Mouse (Mus musculus) intestine, embryonic 14.5 days (tissue): ENCODE data around the gene Mbtps1. TPM values are rescaled to one million over a fixed set of nuclear protein-coding genes. Genes with fewer than 3 reads are reported as not detected.

Experiments
- ATAC-seq: fragments of 200-750 bp; cut with Nextera tagmentation; replicated peaks from 2 replicates; pipeline ENCODE4 v1.8.0; 2017; ENCODE audit warnings: low read depth, moderate number of reproducible peaks, moderate TSS enrichment, moderate library complexity; ENCODE audit not compliant: low FRiP score, low TSS enrichment
- DNase-seq: peaks from one replicate; pipeline ENCODE4 v3.0.0-alpha.2; 2018; ENCODE audit warnings: low spot score
- H3K27ac ChIP-seq: fragments of 300-500 bp; sonication (generic); 2 replicates; pipeline ENCODE4 v1.5.1; 2014; ENCODE audit warnings: low read depth, mild to moderate bottlenecking, control low read depth
- H3K27me3 ChIP-seq: fragments of 300-500 bp; sonication (generic); replicated peaks from 2 replicates; pipeline ENCODE4 v1.6.1; 2014; ENCODE audit warnings: low read length, control low read depth; ENCODE audit not compliant: control insufficient read depth, insufficient read depth
- H3K36me3 ChIP-seq: fragments of 300-500 bp; sonication (generic); 2 replicates; pipeline ENCODE4 v1.6.1; 2014; ENCODE audit warnings: low read length, control low read depth; ENCODE audit not compliant: control insufficient read depth, insufficient read depth
- H3K4me1 ChIP-seq: fragments of 300-500 bp; sonication (generic); replicated peaks from 2 replicates; pipeline ENCODE4 v1.6.1; 2014; ENCODE audit warnings: low read length, control low read depth, mixed read lengths; ENCODE audit not compliant: control insufficient read depth, insufficient read depth
- H3K4me2 ChIP-seq: fragments of 300-500 bp; sonication (generic); 2 replicates; pipeline ENCODE4 v1.6.1; 2014; ENCODE audit warnings: low read length
- H3K4me3 ChIP-seq: fragments of 300-500 bp; sonication (generic); 2 replicates; pipeline ENCODE4 v1.5.1; 2014; ENCODE audit warnings: low read depth, low read length, control low read depth, mixed read lengths
- H3K9ac ChIP-seq: fragments of 300-500 bp; sonication (generic); 2 replicates; pipeline ENCODE4 v1.6.1; 2014; ENCODE audit warnings: mild to moderate bottlenecking, low read length
- H3K9me3 ChIP-seq: fragments of 300-500 bp; sonication (generic); 2 replicates; pipeline ENCODE4 v1.6.1; 2016; ENCODE audit warnings: low read length, control low read depth; ENCODE audit not compliant: control insufficient read depth
- WGBS: fragments of 180-500 bp; shearing (Covaris S2); extraction: QIAGEN DNeasy Blood & Tissue Kit; methylation state at CpG from one replicate; pipeline ENCODE4 v1.1.7; 2014; 5-methylcytosine and 5-hydroxymethylcytosine counted together
- polyA plus RNA-seq: library from polyadenylated mRNA; unstranded; fragments of >200 nt; fragmentation: Nextera tagmentation; extraction: Ambion mirVana; gene quantifications from 2 replicates; pipeline ENCODE4 v1.2.1, GENCODE M21; 2014

Mbtps1 gene
- polyA plus RNA-seq, 1 experiment from 2014 or later = 107 TPM

DNA sequence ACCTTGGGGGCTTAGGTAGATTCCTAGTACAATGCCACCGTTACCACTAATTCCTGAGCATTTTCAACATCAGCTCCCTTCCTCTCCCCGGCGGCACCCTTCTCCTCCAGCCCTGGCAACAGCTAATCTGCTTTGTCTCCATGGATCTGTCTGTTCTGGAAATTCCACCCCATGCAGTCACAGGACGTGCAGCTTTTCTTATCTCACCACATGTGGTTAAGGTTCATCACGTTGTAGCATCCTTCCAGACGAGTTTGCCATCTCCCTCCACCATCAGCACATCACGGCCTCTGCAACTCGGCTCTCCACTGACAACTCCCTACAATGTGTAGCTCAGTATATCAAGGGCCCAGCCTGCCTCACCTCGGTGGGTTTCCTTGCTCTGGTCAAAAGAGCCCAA lies 53.0 kb downstream of the Mbtps1 start:
- H3K4me2 ChIP-seq = no peak overlapping the region
- no peaks in the 10 kb centered on the region for H3K27me3 ChIP-seq
- H3K9me3 ChIP-seq = no peaks in the 10 kb centered on the region
- WGBS = 44% methylated on average over 9 of the region's 9 CpGs
- peaks cover 51% of the 10 kb centered on the region for H3K36me3 ChIP-seq
- H3K4me3 ChIP-seq = no peak overlapping the region
- no peak for ATAC-seq
- no peak overlapping the region for H3K9ac ChIP-seq
- no peaks in the 10 kb centered on the region for H3K4me1 ChIP-seq
- no peak for DNase-seq
- no peak overlapping the region for H3K27ac ChIP-seq

GRCm38 (mm10) chr8:119503191-119503767 lies 55.3 kb downstream of the Mbtps1 start:
- ATAC-seq (no peak), DNase-seq (no peak)
- no peak overlapping the region for H3K4me3 ChIP-seq
- no peak overlapping the region for H3K9ac ChIP-seq
- no peaks in the 10 kb centered on the region for H3K27me3 ChIP-seq
- no peak overlapping the region for H3K4me2 ChIP-seq
- H3K4me1 ChIP-seq = no peaks in the 10 kb centered on the region
- 41% methylated on average over 10 of the region's 10 CpGs for WGBS
- peaks cover 29% of the 10 kb centered on the region for H3K36me3 ChIP-seq
- no peak overlapping the region for H3K27ac ChIP-seq
- H3K9me3 ChIP-seq = no peaks in the 10 kb centered on the region

DNA sequence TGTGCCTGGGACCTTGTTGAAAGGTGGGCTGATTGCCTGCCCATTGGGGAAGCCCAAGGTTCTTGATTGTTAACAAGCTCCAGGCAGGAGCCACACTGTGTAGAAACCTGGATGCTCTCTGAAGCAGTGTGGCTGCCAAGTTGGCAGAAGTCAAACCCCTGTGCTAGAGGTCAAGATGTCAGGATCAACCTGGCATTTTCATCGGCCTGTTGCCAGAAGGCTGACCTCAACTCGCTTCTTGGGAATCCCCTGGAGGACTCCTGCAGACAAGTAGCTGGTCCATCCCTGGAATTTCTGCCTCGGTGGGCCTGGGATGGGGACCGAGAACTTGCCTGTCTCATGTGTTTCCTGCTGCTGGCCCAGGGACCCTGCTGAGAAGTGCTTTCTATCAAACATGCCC lies 56.4 kb downstream of the Mbtps1 start:
- Histone ChIP-seq H3K4me3 (no peak overlapping the region), H3K27ac (no peak overlapping the region), H3K4me2 (no peak overlapping the region), H3K9ac (no peak overlapping the region), H3K36me3 (peaks cover 18% of the 10 kb centered on the region), H3K9me3 (no peaks in the 10 kb centered on the region), H3K4me1 (no peaks in the 10 kb centered on the region), H3K27me3 (no peaks in the 10 kb centered on the region)
- no peak for ATAC-seq
- DNase-seq = no peak
- WGBS = 57% methylated on average over 4 of the region's 4 CpGs

- no peak for ATAC-seq
- Histone ChIP-seq H3K36me3 (peaks cover 16% of the 10 kb centered on the region), H3K9me3 (no peaks in the 10 kb centered on the region), H3K4me1 (no peaks in the 10 kb centered on the region), H3K4me2 (no peak within 1 kb of the TSS), H3K9ac (no peak within 1 kb of the TSS), H3K27ac (no peak within 1 kb of the TSS), H3K27me3 (no peaks in the 10 kb centered on the region), H3K4me3 (no peak within 1 kb of the TSS)
- DNase-seq = no peak
- 42% methylated on average over 5 of the region's 5 CpGs for WGBS
Observed at GRCm38 (mm10) chr8:119501598-119501997, 56.9 kb downstream of the Mbtps1 start, which contains the start of gene Slc38a8. Slc38a8 (minus strand) TSS chr8:119501698.

DNA sequence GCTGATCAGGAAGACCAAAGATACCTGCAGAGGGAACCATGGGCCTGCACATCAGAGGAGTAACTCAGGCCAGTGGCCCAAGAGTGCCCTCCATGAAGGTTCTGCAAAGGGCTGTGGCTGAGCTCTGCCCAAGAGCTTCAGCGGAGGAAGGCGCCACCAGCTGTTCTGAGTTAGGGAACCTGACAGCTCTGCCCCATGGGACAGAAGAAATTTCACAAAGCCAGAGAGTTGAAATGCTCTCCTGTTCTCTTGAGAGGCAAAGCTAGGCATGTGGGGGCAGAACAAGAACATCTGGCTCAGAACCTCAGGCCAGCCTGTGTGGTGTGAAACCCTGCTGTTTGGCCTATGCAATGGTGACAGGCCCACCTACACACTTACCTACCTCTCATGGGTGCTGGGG lies 58.7 kb downstream of the Mbtps1 start:
- Histone ChIP-seq H3K36me3 (peaks cover 5% of the 10 kb centered on the region; the same call in 1 of the 2 replicates), H3K9me3 (no peaks in the 10 kb centered on the region), H3K4me2 (no peak overlapping the region), H3K27me3 (no peaks in the 10 kb centered on the region), H3K27ac (no peak overlapping the region), H3K4me1 (no peaks in the 10 kb centered on the region), H3K4me3 (no peak overlapping the region), H3K9ac (no peak overlapping the region)
- DNase-seq = no peak
- ATAC-seq = no peak
- 96% methylated on average over 2 of the region's 2 CpGs for WGBS

GRCm38 (mm10) chr8:119496848-119497247 lies 61.7 kb downstream of the Mbtps1 start:
- H3K9me3 ChIP-seq = no peaks in the 10 kb centered on the region
- 26% methylated on average over 6 of the region's 6 CpGs for WGBS
- H3K27ac ChIP-seq = no peak overlapping the region
- H3K9ac ChIP-seq = no peak overlapping the region
- no peaks in the 10 kb centered on the region for H3K27me3 ChIP-seq
- H3K4me1 ChIP-seq = no peaks in the 10 kb centered on the region
- no peaks in the 10 kb centered on the region for H3K36me3 ChIP-seq
- H3K4me3 ChIP-seq = no peak overlapping the region
- no peak for ATAC-seq
- peak; percentile 73 for DNase-seq
- no peak overlapping the region for H3K4me2 ChIP-seq

GRCm38 (mm10) chr8:119487093-119487492 lies 71.4 kb downstream of the Mbtps1 start:
- Histone ChIP-seq H3K4me2 (no peak overlapping the region), H3K4me3 (no peak overlapping the region), H3K36me3 (no peaks in the 10 kb centered on the region), H3K4me1 (peaks cover 11% of the 10 kb centered on the region; the same call in 1 of the 2 replicates), H3K27me3 (no peaks in the 10 kb centered on the region), H3K9me3 (no peaks in the 10 kb centered on the region), H3K27ac (no peak overlapping the region), H3K9ac (no peak overlapping the region)
- 77% methylated on average over 7 of the region's 7 CpGs for WGBS
- ATAC-seq (no peak), DNase-seq (no peak)

- no peak overlapping the region for H3K4me3 ChIP-seq
- no peak for DNase-seq
- no peak overlapping the region for H3K9ac ChIP-seq
- H3K36me3 ChIP-seq = no peaks in the 10 kb centered on the region
- no peaks in the 10 kb centered on the region for H3K27me3 ChIP-seq
- no peak overlapping the region for H3K4me2 ChIP-seq
- H3K9me3 ChIP-seq = no peaks in the 10 kb centered on the region
- H3K4me1 ChIP-seq = no peaks in the 10 kb centered on the region
- H3K27ac ChIP-seq = no peak overlapping the region
- no peak for ATAC-seq
- 78% methylated on average over 11 of the region's 11 CpGs for WGBS
Observed at GRCm38 (mm10) chr8:119484145-119484896, 74.2 kb downstream of the Mbtps1 start.

GRCm38 (mm10) chr8:119478684-119479083 lies 79.9 kb downstream of the Mbtps1 start:
- Histone ChIP-seq H3K4me1 (no peaks in the 10 kb centered on the region), H3K36me3 (no peaks in the 10 kb centered on the region), H3K4me2 (no peak overlapping the region), H3K27ac (no peak overlapping the region), H3K4me3 (no peak overlapping the region), H3K9ac (no peak overlapping the region), H3K27me3 (no peaks in the 10 kb centered on the region), H3K9me3 (no peaks in the 10 kb centered on the region)
- WGBS = 21% methylated on average over 5 of the region's 5 CpGs
- DNase-seq (no peak), ATAC-seq (no peak)
